8 mouse cellular contexts compared by ENCODE assay signal in genomic region chr10:58359123-58359522, GRCm38 (mm10). TPM values are rescaled to one million over a fixed set of nuclear protein-coding genes. Genes with fewer than 3 reads are reported as not detected.
DNase-seq lines count a peak whose midpoint lies in the region; ATAC-seq and TF ChIP-seq lines count a peak whose summit lies in the region.

No protein-coding gene starts in this region.

- no peaks in the 10 kb centered on the region for H3K36me3 ChIP-seq in stomach, embryonic 16.5 days (ENCODE audit: control insufficient read depth, insufficient read depth, low read length)
- no peaks in the 10 kb centered on the region for H3K36me3 ChIP-seq in forebrain, embryonic 11.5 days (ENCODE audit: control insufficient read depth, insufficient read depth, low read length)

- peak; percentile 53 to 65 for DNase-seq in cerebellum, adult 18-20 months
- DNase-seq in cerebellum, postnatal 4 days (ENCODE audit: low spot score in 2 of 2): no peak
- DNase-seq in left cerebral cortex, adult 2 months (ENCODE audit: extremely low spot score in 1 of 2, low spot score in 2 of 2): no peak
- DNase-seq in left cerebral cortex, adult 11 months (ENCODE audit: low spot score): no peak
- DNase-seq in Patski (ENCODE audit: low read depth, low spot score): no peak
- DNase-seq in forebrain, embryonic 11.5 days (ENCODE audit: low spot score): no peak

- CTCF ChIA-PET in Patski (lab: Charles Lee): interaction anchor here (0.8 to 1.5 kb wide), 5 partner anchors 12 to 96 kb away, joined by 3 to 5 read pairs (median 3); no protein-coding TSS in a partner anchor

- H3K27me3 ChIP-seq in Patski: no peaks in the 10 kb centered on the region
- H3K27me3 ChIP-seq in stomach, embryonic 16.5 days (ENCODE audit: control insufficient read depth, insufficient read depth, low read length): no peaks in the 10 kb centered on the region
- H3K27me3 ChIP-seq in forebrain, embryonic 11.5 days (ENCODE audit: control insufficient read depth, insufficient read depth, low read length): no peaks in the 10 kb centered on the region

- POLR2A ChIA-PET in Patski (lab: Charles Lee): no interaction called here

- H3K4me1 ChIP-seq in stomach, embryonic 16.5 days (ENCODE audit: control insufficient read depth, insufficient read depth, low read length): peaks cover 10% of the 10 kb centered on the region
- H3K4me1 ChIP-seq in forebrain, embryonic 11.5 days (replicated peaks; ENCODE audit: control insufficient read depth, insufficient read depth, low read length): no peaks in the 10 kb centered on the region

- no peak overlapping the region for H3K9ac ChIP-seq in stomach, embryonic 16.5 days (ENCODE audit: low read length)
- H3K9ac ChIP-seq in forebrain, embryonic 11.5 days (ENCODE audit: low read length): no peak overlapping the region

- WGBS in stomach, embryonic 16.5 days: 76% methylated on average over 2 of the region's 2 CpGs
- WGBS in forebrain, embryonic 11.5 days: 85% methylated on average over 2 of the region's 2 CpGs

- in situ Hi-C loops in Patski (cut with MboI; ENCODE audit: low pct_unique_long_range_greater_than_20kb): no loop called here

- intact Hi-C loops in left cerebral cortex, adult 2 months (cut with DNase I): loop anchor here (1.0 kb wide), 1 partner anchor 19 kb away; no protein-coding TSS in a partner anchor

- TF ChIP-seq CTCF in left cerebral cortex, adult 2 months (IDR thresholded peaks at IDR 0.05): peak; percentile 79
- TF ChIP-seq CTCF in Patski (IDR thresholded peaks at IDR 0.05): peak; percentile 65

- no peak overlapping the region for H3K4me3 ChIP-seq in left cerebral cortex, adult 2 months
- H3K4me3 ChIP-seq in stomach, embryonic 16.5 days (replicated peaks; ENCODE audit: low read length): no peak overlapping the region
- no peak overlapping the region for H3K4me3 ChIP-seq in forebrain, embryonic 11.5 days (ENCODE audit: low read depth, low read length)

- H3K9me3 ChIP-seq in stomach, embryonic 16.5 days (replicated peaks; ENCODE audit: control insufficient read depth, low read length): no peaks in the 10 kb centered on the region
- H3K9me3 ChIP-seq in forebrain, embryonic 11.5 days (ENCODE audit: control insufficient read depth, low read length): no peaks in the 10 kb centered on the region

- no peak overlapping the region for H3K4me2 ChIP-seq in stomach, embryonic 16.5 days (ENCODE audit: low read depth, low read length)
- H3K4me2 ChIP-seq in forebrain, embryonic 11.5 days (ENCODE audit: low read depth, low read length, severe bottlenecking): no peak overlapping the region

- H3K27ac ChIP-seq in left cerebral cortex, adult 2 months: no peak overlapping the region
- peak overlapping the region; percentile 53; the same call in 1 of the 2 replicates for H3K27ac ChIP-seq in stomach, embryonic 16.5 days (ENCODE audit: low read length)
- H3K27ac ChIP-seq in forebrain, embryonic 11.5 days (ENCODE audit: low read depth, low read length): no peak overlapping the region

- ATAC-seq in Patski: peak; percentile 54
- peak; percentile 83 for ATAC-seq in inflammation-experienced regulatory T-cells, adult 6 months
- no peak for ATAC-seq in stomach, embryonic 16.5 days (ENCODE audit: insufficient read depth, low FRiP score)
- ATAC-seq in forebrain, embryonic 11.5 days (replicated peaks; ENCODE audit: low FRiP score): no peak

RNA-seq across cellular contexts. Expression of gene Lims1, which starts 35.9 kb away (rescaled TPM):
- 10 to 100 TPM; 22.4 to 22.8 TPM for total RNA-seq in left cerebral cortex, adult 2 months (2021)
- 56.0 TPM for polyA plus RNA-seq in Patski (2021)
- 100 to 1,000 TPM in 2 of 3 experiments, 10 to 100 TPM in 1; 96.1 to 111 (median 106) TPM for polyA plus RNA-seq in inflammation-experienced regulatory T-cells, adult 6 months (2017; shearing (Covaris generic))
- polyA plus RNA-seq in stomach, embryonic 16.5 days (2015; fragmentation: Nextera tagmentation; extraction: Ambion mirVana): 136 and 161 TPM in 2 replicates
- polyA plus RNA-seq in forebrain, embryonic 11.5 days (2014; fragmentation: Nextera tagmentation; extraction: Ambion mirVana): 73.4 and 89.2 TPM in 2 replicates

Comparison
In these comparisons a context has a peak if more than half of its experiments do, and no peak if none do; other contexts are left out.
1. DNase-seq: peak in cerebellum, adult 18-20 months (2 of 2); none in cerebellum, postnatal 4 days (0 of 2), left cerebral cortex, adult 2 months (0 of 2), left cerebral cortex, adult 11 months (single experiment), Patski (single experiment) and forebrain, embryonic 11.5 days (single experiment).
2. ATAC-seq: peak in Patski (single experiment) and inflammation-experienced regulatory T-cells, adult 6 months (single experiment); none in stomach, embryonic 16.5 days (single experiment) and forebrain, embryonic 11.5 days (single experiment).